Comparison of ENCODE assay signal across 9 mouse cellular contexts in the genomic region with DNA sequence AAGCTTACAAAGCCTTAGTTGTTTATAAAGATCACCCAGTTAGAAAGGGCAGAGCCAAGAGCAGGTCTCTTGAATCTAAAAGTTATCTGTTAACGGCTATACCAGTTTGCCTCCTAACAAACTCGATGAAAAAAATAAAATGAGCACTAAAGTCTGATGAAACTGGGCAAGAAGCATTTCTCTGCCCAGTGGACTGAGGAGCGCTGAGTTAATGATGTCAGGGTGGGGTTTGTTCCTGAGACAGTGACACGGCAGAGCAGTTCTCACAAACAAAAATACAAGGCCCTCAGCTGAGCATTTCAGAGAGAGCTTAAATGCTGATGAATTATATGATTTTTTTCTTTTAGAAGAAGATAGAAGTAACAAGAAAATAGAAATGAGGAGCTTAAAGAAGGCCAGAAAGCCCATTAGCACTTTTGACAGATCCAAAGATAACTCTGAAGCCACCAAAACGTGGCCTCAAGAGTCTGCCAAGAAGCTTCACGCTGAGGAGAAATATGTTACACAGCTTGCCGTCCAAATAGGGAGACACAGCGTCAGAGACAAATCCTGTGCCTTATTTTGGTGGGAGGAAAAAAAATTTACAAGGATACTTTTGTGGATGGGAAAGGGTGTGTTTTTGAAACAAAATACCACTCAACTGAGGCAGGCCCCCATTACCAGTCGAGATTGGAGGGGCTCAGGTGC.
DNase-seq lines count a peak whose midpoint lies in the region; ATAC-seq lines count a peak whose summit lies in the region.
"Had no signal": no experiment of that assay in that cellular context is flagged by ENCODE, and none has a peak within 500 bp of the region (broad histone marks: within the 10 kb centered on the region; RNA-seq: fewer than 3 reads in every experiment).

No protein-coding gene starts in this region.

- no peak for ATAC-seq in CD4-positive, CD25-positive, alpha-beta regulatory T cell, adult 4 months
- ATAC-seq: liver, postnatal 0 days had no signal

- peak; percentile 51 for DNase-seq in kidney, adult 9 months
- no peak for DNase-seq in kidney, postnatal 4 days
- DNase-seq in adipocyte (ENCODE audit: low spot score) = peak; percentile 12
- DNase-seq in cerebellum, adult 18-20 months = peak; percentile 79 to 83
- DNase-seq in left cerebral cortex, adult 18-20 months (ENCODE audit: low spot score in 2 of 2) = peak; percentile 15 to 33
- no peak for DNase-seq in lung, postnatal 14 days
- DNase-seq: heart, postnatal 14 days; liver, postnatal 0 days had no signal

Comparison
In these comparisons a context has a peak if more than half of its experiments do, and no peak if none do; other contexts are left out.
1. DNase-seq: peak in kidney, adult 9 months (single experiment), adipocyte (single experiment), cerebellum, adult 18-20 months (2 of 2) and left cerebral cortex, adult 18-20 months (2 of 2); none in kidney, postnatal 4 days (0 of 2) and lung, postnatal 14 days (single experiment).